Mouse (Mus musculus): ENCODE data around the gene Lamb3. TPM values are rescaled to one million over a fixed set of nuclear protein-coding genes. Genes with fewer than 3 reads are reported as not detected.

Gene Lamb3
- polyA plus RNA-seq, 1 experiment = 4.6 TPM

DNA sequence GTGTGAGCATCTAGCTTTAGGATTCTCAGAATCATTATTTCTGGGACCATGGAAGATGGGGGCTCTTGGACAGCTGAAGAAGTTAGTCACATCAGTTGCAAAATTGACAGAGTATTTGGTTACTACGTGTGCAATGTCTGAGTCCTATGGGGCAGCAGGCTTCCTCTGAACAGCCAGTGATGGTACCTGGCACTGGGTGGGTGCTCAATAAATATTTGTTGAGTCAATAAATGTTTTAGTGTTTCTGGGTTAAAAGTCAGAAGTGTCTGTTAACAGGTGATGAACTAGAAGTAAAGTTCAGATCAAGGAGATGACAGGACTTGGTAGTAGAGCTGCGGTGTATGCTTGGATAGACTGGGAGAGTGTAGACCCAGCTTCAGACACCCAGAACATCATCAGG is 80.1 kb downstream of the Lamb3 start:
- Histone ChIP-seq H3K4me3 (ENCODE audit: extremely low read depth, insufficient read depth, insufficient read length) (no peak overlapping the region), H3K36me3 (ENCODE audit: control insufficient read depth, insufficient read depth, low read length) (no peaks in the 10 kb centered on the region), H3K27ac (ENCODE audit: insufficient read depth, low read length) (no peak overlapping the region), H3K4me1 (ENCODE audit: control insufficient read depth, insufficient read depth, insufficient read length) (no peaks in the 10 kb centered on the region), H3K27me3 (ENCODE audit: control insufficient read depth, insufficient read depth, low read length) (no peaks in the 10 kb centered on the region)
- DNase-seq (ENCODE audit: low read depth in 1 of 2, low spot score in 2 of 2) = no peak
- 85% methylated on average over 2 of the region's 2 CpGs for WGBS
- TF ChIP-seq POLR2A (IDR thresholded peaks at IDR 0.05; ENCODE audit: low read depth, low read length) = no peak
- no peak for TF ChIP-seq CTCF (IDR thresholded peaks at IDR 0.05; ENCODE audit: extremely low read depth, insufficient read depth, insufficient read length, insufficient replicate concordance)

GRCm38 (mm10) chr1:193289076-193289475 is 81.6 kb downstream of the Lamb3 start:
- Histone ChIP-seq H3K4me3 (ENCODE audit: extremely low read depth, insufficient read depth, insufficient read length) (no peak overlapping the region), H3K27me3 (ENCODE audit: control insufficient read depth, insufficient read depth, low read length) (no peaks in the 10 kb centered on the region), H3K4me1 (ENCODE audit: control insufficient read depth, insufficient read depth, insufficient read length) (no peaks in the 10 kb centered on the region), H3K36me3 (ENCODE audit: control insufficient read depth, insufficient read depth, low read length) (no peaks in the 10 kb centered on the region), H3K27ac (ENCODE audit: insufficient read depth, low read length) (no peak overlapping the region)
- TF ChIP-seq CTCF (IDR thresholded peaks at IDR 0.05; ENCODE audit: extremely low read depth, insufficient read depth, insufficient read length, insufficient replicate concordance) (no peak), POLR2A (IDR thresholded peaks at IDR 0.05; ENCODE audit: low read depth, low read length) (no peak)
- 86% methylated on average over 3 of the region's 3 CpGs for WGBS
- DNase-seq (ENCODE audit: low read depth in 1 of 2, low spot score in 2 of 2) = no peak

DNA sequence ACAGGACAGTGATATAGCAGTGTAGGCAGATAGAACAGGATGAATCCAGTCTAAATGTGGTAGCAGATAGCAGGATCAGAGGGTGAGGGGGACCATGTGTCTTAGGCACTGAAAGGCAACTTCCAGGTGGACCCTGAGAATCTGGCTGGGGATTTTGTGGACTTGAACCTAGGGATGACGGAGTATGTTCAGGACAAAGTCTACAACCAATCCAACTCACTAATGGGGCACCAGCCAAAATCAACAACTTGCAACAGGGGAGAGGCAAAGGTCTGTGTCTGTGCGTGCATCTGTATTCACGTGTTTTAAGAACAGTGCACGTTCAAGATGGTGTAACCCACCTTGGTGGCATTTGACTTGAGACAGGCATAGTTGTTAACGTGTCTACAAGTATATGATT is 82.4 kb downstream of the Lamb3 start:
- H3K27me3 ChIP-seq (ENCODE audit: control insufficient read depth, insufficient read depth, low read length) = no peaks in the 10 kb centered on the region
- TF ChIP-seq CTCF (IDR thresholded peaks at IDR 0.05; ENCODE audit: extremely low read depth, insufficient read depth, insufficient read length, insufficient replicate concordance) (no peak), POLR2A (IDR thresholded peaks at IDR 0.05; ENCODE audit: low read depth, low read length) (no peak)
- H3K4me3 ChIP-seq (ENCODE audit: extremely low read depth, insufficient read depth, insufficient read length) = no peak overlapping the region
- DNase-seq (ENCODE audit: low read depth in 1 of 2, low spot score in 2 of 2) = no peak
- H3K36me3 ChIP-seq (ENCODE audit: control insufficient read depth, insufficient read depth, low read length) = no peaks in the 10 kb centered on the region
- WGBS = 95% methylated on average over 5 of the region's 5 CpGs
- H3K27ac ChIP-seq (ENCODE audit: insufficient read depth, low read length) = no peak overlapping the region
- no peaks in the 10 kb centered on the region for H3K4me1 ChIP-seq (ENCODE audit: control insufficient read depth, insufficient read depth, insufficient read length)

DNA sequence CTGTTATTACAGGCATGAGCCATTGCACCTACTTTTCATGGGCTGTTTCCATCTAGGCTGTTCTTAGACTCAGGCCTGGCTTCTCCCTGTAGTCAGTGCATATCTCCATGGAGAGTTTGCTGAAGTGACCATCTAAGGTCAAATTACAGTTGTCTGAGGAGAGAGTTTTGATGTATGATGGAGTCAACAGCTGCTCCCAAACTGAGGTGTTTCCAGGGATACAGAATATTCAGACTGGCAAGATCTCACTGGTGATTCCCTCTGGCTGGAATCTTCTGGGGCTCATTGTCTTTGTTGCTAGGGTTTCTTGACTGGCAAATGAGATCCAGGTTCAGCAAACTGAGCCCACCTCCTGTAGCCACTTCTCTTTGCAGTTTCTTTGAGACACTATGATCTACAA is 83.2 kb downstream of the Lamb3 start:
- TF ChIP-seq CTCF (IDR thresholded peaks at IDR 0.05; ENCODE audit: extremely low read depth, insufficient read depth, insufficient read length, insufficient replicate concordance) (no peak), POLR2A (IDR thresholded peaks at IDR 0.05; ENCODE audit: low read depth, low read length) (no peak)
- Histone ChIP-seq H3K36me3 (ENCODE audit: control insufficient read depth, insufficient read depth, low read length) (no peaks in the 10 kb centered on the region), H3K4me3 (ENCODE audit: extremely low read depth, insufficient read depth, insufficient read length) (no peak overlapping the region), H3K4me1 (ENCODE audit: control insufficient read depth, insufficient read depth, insufficient read length) (no peaks in the 10 kb centered on the region), H3K27me3 (ENCODE audit: control insufficient read depth, insufficient read depth, low read length) (no peaks in the 10 kb centered on the region), H3K27ac (ENCODE audit: insufficient read depth, low read length) (no peak overlapping the region)
- no peak for DNase-seq (ENCODE audit: low read depth in 1 of 2, low spot score in 2 of 2)

DNA sequence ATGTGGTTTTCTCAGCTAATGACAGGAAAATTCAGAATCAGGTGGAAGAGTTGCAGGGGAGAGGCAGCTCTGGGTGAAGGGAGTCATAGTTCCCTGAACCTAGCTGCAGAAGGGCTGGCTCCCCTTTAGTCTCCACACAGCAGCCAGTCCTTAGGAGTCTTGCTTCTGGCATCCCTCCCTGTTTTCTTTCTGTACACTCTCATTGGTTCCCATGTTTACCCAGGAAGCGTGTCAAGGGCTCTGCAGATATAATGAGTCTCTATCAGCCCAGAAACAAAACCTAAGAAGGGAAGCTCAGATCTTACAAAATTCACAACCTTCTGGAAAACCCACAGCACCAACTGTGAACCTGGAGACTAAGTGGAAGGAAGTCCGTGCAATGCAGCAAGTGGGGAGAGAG is 85.5 kb downstream of the Lamb3 start:
- H3K27ac ChIP-seq (ENCODE audit: insufficient read depth, low read length) = no peak overlapping the region
- TF ChIP-seq POLR2A (IDR thresholded peaks at IDR 0.05; ENCODE audit: low read depth, low read length) = no peak
- no peak for TF ChIP-seq CTCF (IDR thresholded peaks at IDR 0.05; ENCODE audit: extremely low read depth, insufficient read depth, insufficient read length, insufficient replicate concordance)
- no peaks in the 10 kb centered on the region for H3K27me3 ChIP-seq (ENCODE audit: control insufficient read depth, insufficient read depth, low read length)
- no peaks in the 10 kb centered on the region for H3K4me1 ChIP-seq (ENCODE audit: control insufficient read depth, insufficient read depth, insufficient read length)
- H3K36me3 ChIP-seq (ENCODE audit: control insufficient read depth, insufficient read depth, low read length) = no peaks in the 10 kb centered on the region
- H3K4me3 ChIP-seq (ENCODE audit: extremely low read depth, insufficient read depth, insufficient read length) = no peak overlapping the region
- DNase-seq (ENCODE audit: low read depth in 1 of 2, low spot score in 2 of 2) = no peak
- WGBS = 58% methylated on average over 2 of the region's 2 CpGs

- Histone ChIP-seq H3K36me3 (ENCODE audit: control insufficient read depth, insufficient read depth, low read length) (no peaks in the 10 kb centered on the region), H3K4me3 (ENCODE audit: extremely low read depth, insufficient read depth, insufficient read length) (no peak overlapping the region), H3K27me3 (ENCODE audit: control insufficient read depth, insufficient read depth, low read length) (no peaks in the 10 kb centered on the region), H3K27ac (ENCODE audit: insufficient read depth, low read length) (no peak overlapping the region), H3K4me1 (ENCODE audit: control insufficient read depth, insufficient read depth, insufficient read length) (no peaks in the 10 kb centered on the region)
- TF ChIP-seq POLR2A (IDR thresholded peaks at IDR 0.05; ENCODE audit: low read depth, low read length) (no peak), CTCF (IDR thresholded peaks at IDR 0.05; ENCODE audit: extremely low read depth, insufficient read depth, insufficient read length, insufficient replicate concordance) (no peak)
- 78% methylated on average over 3 of the region's 3 CpGs for WGBS
- DNase-seq (ENCODE audit: low read depth in 1 of 2, low spot score in 2 of 2) = no peak
Measured at GRCm38 (mm10) chr1:193293926-193294325, 86.4 kb downstream of the Lamb3 start.

DNA sequence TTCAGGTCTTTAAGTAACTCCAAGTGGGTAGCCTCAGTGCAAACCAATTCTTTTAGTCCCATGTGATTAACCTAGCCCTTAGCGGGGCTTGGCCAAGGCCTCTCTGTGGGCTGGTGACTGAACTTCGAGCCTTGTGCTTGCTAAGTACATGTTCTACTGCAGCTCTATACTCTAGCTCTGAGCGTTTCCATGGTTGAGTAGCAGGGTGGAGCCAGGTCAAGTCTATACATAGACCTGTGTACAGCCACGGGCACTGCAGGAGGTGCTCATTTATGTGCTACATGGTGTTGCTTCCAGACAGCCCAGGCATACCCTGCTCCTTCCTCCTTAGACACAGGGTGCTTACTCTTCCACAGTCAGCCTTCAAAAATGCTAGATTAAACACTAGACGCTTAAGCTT is 88.4 kb downstream of the Lamb3 start:
- no peak overlapping the region for H3K4me3 ChIP-seq (ENCODE audit: extremely low read depth, insufficient read depth, insufficient read length)
- TF ChIP-seq POLR2A (IDR thresholded peaks at IDR 0.05; ENCODE audit: low read depth, low read length) = no peak
- no peak for TF ChIP-seq CTCF (IDR thresholded peaks at IDR 0.05; ENCODE audit: extremely low read depth, insufficient read depth, insufficient read length, insufficient replicate concordance)
- no peaks in the 10 kb centered on the region for H3K27me3 ChIP-seq (ENCODE audit: control insufficient read depth, insufficient read depth, low read length)
- no peak overlapping the region for H3K27ac ChIP-seq (ENCODE audit: insufficient read depth, low read length)
- WGBS = 82% methylated on average over 5 of the region's 5 CpGs
- H3K36me3 ChIP-seq (ENCODE audit: control insufficient read depth, insufficient read depth, low read length) = no peaks in the 10 kb centered on the region
- DNase-seq (ENCODE audit: low read depth in 1 of 2, low spot score in 2 of 2) = no peak
- H3K4me1 ChIP-seq (ENCODE audit: control insufficient read depth, insufficient read depth, insufficient read length) = no peaks in the 10 kb centered on the region

Measured in spleen, adult 2 months (tissue).